Mouse (Mus musculus): ENCODE measurements around the gene Lcn4.
"Not testable (repeated sequence)": the region's sequence is repeated elsewhere in the genome, so short reads cannot be mapped to it uniquely, and the experiment has no call there.

Gene Lcn4

DNA sequence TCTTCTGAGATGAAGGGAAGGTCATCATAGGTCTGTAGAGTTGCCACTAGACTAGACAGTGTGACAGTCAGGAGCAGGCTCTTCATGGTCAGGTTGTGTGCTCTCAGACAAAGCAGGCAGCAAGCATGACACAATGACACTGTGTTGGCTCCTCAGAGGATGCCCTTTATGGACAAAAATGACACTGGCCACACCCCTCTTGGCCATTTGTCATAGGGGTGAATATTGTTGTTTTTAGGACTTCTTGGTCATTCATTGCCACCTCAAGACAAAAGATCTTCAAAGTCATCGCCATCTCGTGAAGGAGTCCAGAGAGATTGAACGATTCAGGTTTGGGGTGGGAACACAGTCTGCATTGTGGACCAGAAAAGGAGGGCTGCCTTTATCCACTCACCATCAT lies at the start of gene Lcn4:
TSS of gene Lcn4 (minus strand) at position 101 of the 400 bp plus-strand sequence.
- no peak for DNase-seq (ENCODE audit: low spot score)

DNA sequence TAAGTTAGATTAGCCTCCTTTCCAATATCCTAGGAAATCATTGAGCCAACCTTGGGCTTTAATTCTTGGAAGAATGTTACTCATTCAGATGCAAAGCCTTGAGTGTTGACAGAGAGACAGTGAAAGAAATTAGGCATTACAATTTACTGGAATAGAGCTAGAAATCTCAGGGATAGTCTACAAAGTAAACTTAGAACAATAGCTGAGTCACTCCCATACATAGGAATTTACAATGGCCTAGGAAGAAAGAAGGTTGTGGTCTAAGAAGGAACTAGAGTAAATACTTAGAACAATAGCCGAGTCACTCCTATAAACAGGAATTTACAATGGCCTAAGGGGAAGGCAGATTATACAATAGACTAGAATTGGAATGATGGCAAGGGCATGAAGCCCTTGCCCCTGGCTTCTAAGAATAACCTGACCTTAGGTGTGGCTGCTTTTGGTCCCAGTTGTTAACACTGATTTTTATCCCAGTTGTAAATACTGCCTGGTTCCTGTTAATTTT lies 15.1 kb upstream of the Lcn4 start:
- DNase-seq (ENCODE audit: low spot score) = no peak

- DNase-seq (ENCODE audit: low spot score) = no peak
Measured at GRCm38 (mm10) chr2:26668746-26669145, 2.3 kb downstream of the Lcn4 start.

DNA sequence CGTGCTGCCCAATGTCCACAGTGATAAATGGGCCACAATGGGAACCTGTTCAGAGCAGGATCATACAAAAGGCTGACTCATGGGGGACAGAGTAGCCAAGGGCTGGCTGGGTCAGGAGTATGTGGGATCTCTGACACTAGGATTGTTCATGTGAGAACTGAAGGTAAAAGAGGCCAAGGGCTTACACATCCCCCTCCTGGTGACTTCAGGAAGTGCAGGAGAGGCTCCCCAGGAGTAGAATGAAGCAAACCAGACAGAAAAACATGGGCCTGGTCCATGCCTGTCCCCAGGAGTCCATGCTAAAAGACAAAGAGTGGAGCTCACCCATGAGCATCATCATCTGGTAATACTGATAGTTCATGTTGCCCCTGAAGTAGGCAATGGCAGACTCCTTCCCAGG lies 7.5 kb downstream of the Lcn4 start:
- DNase-seq (ENCODE audit: low spot score) = not testable (repeated sequence)

- DNase-seq (ENCODE audit: low spot score) = no peak
Measured at GRCm38 (mm10) chr2:26663112-26663511, 8.0 kb downstream of the Lcn4 start.

- no peak for DNase-seq (ENCODE audit: low spot score)
Measured at GRCm38 (mm10) chr2:26662509-26662882, 8.6 kb downstream of the Lcn4 start.

DNA sequence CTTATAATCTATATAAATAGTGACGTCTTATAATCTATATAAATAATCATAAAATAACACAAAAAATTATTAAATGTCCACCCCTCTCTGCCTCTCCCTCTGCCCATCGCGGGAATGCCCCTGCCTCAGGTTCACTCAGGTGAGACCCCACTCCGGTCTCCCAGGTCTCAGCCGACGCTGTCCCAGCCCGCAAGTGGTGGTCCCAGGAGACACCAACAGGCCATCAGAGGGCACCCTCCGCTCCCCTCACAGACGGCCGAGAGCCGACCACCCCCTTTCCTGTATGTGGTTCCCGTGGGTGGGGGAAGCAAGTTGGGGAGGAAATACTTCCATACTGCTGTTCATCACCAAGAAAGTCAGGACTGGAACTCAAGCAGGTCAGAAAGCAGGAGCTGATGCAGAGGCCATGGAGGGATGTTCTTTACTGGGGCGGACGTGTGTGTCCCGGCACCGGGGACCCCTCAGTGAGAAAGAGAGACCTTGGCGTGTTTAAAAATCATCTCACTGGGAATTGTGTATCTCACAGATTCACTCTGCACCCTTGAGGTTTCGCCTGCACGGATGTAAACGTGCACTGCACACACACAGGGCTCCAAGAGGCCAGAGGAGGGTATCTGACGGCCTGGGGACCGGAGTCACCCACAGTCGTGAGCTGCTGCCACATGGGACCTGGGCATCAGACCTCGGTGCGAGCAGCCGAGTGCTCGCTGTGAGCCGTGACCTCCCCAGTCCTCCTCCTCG lies 9.1 kb downstream of the Lcn4 start:
- DNase-seq (ENCODE audit: low spot score) = no peak

GRCm38 (mm10) chr2:26661143-26661752 lies 9.8 kb downstream of the Lcn4 start:
- DNase-seq (ENCODE audit: low spot score) = no peak

- DNase-seq (ENCODE audit: low spot score) = no peak
Measured at GRCm38 (mm10) chr2:26657426-26657825, 13.7 kb downstream of the Lcn4 start.

DNA sequence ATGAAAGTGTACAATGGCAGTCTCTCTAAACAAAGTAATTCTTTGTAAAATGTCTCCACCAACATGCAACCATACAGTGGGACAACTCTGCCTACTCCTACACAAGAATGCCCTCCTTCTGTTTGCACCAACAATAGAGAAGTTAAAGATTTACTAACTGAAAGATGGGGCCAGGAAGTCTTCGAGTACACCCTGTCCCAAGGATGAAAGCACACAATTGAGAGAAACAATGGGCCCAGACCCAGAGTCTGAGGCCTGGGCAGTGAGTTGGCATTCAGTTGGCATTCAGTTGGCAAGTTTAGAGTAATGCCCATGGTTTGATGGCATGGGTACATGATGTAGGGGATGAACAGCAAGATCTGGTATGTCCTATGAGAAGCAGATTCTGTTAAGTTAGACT lies 16.4 kb downstream of the Lcn4 start:
- DNase-seq (ENCODE audit: low spot score) = no peak

GRCm38 (mm10) chr2:26646643-26647293 lies 24.3 kb downstream of the Lcn4 start:
- peak; percentile 74 for DNase-seq (ENCODE audit: low spot score)

DNA sequence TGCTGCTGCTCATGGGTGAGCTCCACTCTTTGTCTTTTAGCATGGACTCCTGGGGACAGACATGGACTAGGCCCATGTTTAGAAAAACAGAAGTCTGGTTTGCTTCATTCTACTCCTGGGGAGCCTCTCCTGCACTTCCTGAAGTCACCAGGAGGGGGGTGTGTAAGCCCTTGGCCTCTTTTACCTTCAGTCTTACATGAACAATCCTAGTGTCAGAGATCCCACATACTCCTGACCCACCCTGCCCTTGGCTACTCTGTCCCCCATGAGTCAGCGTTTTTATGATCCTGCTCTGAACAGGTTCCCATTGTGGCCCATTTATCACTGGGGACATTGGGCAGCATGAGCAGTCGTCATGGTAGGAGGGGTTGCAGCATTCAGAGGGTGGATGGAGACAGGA lies 27.1 kb downstream of the Lcn4 start:
- DNase-seq (ENCODE audit: low spot score) = no peak

DNA sequence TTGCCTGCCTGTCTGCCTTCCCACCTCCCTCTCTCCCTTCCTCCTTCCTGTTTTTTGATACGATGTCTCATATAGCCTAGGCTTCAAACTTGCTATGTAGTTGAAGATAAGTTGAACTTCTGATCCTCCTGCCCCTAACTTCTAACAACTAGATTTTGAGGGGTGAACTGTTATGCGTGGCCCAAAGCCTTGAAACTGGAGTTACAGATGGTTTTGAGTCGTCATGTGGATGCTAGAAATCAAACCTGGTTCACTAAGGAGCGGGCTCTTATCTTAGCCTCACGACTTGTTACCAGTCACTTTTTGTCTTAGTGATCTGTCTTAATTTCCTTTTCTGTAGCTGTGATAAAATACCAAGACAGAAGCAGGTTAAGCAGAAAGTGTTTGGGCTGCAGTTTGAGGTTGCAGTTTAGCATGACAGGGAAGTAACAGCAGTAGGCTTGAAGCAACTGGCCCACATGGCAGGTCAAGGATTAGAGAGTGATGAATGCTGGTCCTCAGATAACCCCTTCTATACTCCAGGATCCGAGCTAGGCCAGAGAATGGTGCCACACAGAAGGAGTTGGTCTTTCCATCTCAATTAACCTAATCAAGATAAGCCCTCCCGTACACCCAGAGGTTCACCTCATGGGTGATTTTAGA lies 30.0 kb downstream of the Lcn4 start:
- DNase-seq (ENCODE audit: low spot score) = no peak

GRCm38 (mm10) chr2:26639838-26640830 lies 30.9 kb downstream of the Lcn4 start:
- peak; percentile 93 for DNase-seq (ENCODE audit: low spot score)

- peak; percentile 49 for DNase-seq (ENCODE audit: low spot score)
Measured at GRCm38 (mm10) chr2:26639083-26639482, 32.0 kb downstream of the Lcn4 start.

DNA sequence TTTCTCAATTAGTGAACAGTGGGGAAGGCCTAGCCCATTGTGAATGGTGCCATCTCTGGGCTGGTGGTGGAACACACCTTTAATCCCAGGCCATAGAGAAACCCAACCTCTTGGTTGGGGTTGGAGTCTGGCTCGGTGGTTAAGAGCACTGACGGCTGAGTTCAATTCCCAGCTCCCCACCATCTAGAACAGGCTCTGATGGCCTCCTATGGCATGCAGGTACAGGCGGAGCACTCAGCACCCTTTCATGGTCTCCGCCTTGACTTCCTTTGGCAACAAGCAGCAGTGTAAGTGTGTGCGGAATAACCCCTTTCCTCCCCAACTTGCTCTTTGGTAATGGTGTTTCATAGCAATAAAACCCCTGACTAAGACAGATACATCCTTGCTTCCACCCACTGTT lies 32.5 kb downstream of the Lcn4 start:
- no peak for DNase-seq (ENCODE audit: low spot score)

DNA sequence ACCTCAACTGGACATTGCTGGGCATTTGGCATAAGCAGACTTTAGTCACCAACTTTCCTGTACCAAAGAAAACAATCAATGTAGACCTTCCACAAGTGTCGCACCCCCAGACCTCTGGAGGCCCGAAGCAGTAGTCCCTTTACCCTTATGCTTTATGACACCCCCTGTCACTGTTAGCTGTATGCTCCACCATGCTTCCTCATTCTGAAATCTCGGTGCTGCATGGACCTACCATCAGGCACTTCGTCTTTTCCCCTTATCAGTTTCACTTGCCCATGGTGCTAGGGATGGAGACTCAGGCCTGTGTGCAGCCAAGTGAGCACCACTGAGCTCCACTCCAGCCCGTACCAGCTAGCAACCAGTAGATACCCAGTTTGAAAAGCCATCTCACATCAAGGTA lies 33.0 kb downstream of the Lcn4 start:
- DNase-seq (ENCODE audit: low spot score) = no peak

DNA sequence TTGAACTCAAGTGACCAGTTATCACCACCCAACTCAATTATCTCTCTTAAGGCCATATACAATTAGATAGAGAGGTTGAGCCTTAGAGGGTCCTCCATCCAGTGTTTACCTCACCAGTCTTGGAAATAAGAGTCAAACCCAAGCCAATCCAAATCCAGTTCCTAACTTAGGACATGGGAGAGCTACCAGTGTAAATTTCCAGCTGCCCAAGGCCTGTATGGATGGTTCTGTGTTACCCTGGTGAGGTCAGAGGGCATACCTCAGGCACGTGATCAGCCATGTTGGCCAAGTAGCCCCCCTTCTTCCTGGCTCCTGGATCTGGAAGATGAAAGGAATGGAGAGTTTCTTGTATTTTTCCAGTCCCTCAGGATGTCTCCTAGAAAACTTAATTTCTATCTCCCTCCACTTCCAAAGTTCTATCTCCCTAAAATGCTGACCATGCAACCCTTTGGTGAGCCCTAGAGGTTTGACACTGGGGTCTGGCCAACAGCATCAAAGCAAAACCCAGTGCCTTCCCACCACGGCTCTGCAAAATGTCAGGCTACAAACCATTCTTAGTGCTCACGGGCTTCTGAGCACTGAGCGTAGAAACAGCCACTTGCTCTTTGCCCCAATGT lies 33.7 kb downstream of the Lcn4 start:
- DNase-seq (ENCODE audit: low spot score) = no peak

DNA sequence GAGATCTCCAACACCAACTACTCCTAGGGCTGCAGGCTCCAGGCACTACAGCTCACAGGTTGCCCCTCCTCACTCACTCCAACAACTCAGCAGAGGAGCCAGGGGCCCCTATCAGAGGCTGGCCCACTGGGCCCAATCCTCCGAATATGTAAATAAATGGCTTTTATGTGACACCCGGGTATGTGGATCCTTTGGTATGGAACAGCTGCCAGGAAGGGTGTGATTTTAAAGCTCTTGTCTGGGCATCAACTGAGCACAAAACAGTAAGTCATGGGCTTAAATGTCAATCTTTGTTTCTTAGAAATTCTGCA lies 34.8 kb downstream of the Lcn4 start:
- no peak for DNase-seq (ENCODE audit: low spot score)

DNA sequence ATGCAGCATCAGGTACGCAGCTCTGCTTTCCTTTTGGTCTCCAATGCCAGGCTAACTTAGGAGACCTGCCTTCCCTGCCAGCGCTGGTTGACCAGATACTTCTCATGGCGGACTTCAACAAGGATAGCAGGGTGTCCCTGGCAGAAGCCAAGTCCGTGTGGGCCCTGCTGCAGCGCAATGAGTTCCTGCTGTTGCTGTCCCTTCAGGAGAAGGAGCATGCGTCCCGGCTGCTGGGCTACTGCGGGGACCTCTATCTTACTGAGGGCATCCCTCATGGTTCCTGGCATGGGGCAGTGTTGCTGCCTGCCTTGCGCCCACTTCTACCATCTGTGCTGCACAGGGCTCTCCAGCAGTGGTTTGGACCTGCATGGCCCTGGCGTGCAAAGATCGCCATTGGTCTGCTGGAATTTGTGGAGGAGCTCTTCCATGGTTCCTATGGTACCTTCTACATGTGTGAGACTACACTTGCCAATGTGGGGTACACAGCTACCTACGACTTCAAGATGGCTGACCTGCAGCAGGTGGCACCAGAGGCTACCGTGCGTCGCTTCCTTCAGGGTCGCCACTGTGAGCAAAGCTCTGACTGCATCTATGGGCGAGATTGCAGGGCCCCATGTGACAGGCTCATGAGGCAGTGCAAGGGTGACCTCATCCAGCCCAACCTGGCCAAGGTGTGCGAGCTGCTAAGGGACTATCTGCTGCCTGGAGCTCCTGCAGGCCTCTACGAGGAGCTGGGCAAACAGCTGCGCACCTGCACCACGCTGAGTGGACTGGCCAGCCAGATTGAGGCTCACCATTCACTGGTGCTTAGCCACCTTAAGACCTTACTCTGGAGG lies 35.4 kb downstream of the Lcn4 start:
- peak; percentile 26 for DNase-seq (ENCODE audit: low spot score)

All from yolk sac, embryonic 10.5 days (tissue).